Mouse (Mus musculus) midbrain, embryonic 10.5 days (tissue): ENCODE results near the gene Diras1. TPM values are rescaled to one million over a fixed set of nuclear protein-coding genes. Genes with fewer than 3 reads are reported as not detected.
A peak's percentile ranks its signal among the peaks of the same experiment; 100 is the strongest.
"Not testable (repeated sequence)": the region's sequence is repeated elsewhere in the genome, so short reads cannot be mapped to it uniquely, and the experiment has no call there.

ENCODE experiments used
- DNase-seq: peaks from one replicate; pipeline ENCODE4 v3.0.0-alpha.2; 2017; ENCODE audit warnings: low spot score
- H3K27ac ChIP-seq: fragments of 300-500 bp; sonication (generic); replicated peaks from 2 replicates; pipeline ENCODE4 v1.5.1; 2016; ENCODE audit warnings: mild to moderate bottlenecking
- H3K27me3 ChIP-seq: fragments of 300-500 bp; sonication (generic); 2 replicates; pipeline ENCODE4 v1.6.1; 2016; ENCODE audit warnings: low read depth, mild to moderate bottlenecking; ENCODE audit not compliant: poor library complexity, severe bottlenecking
- H3K36me3 ChIP-seq: fragments of 300-500 bp; sonication (generic); 2 replicates; pipeline ENCODE4 v1.6.1; 2016; ENCODE audit warnings: mild to moderate bottlenecking, moderate library complexity
- H3K4me1 ChIP-seq: fragments of 300-500 bp; sonication (generic); 2 replicates; pipeline ENCODE4 v1.6.1; 2016
- H3K4me3 ChIP-seq: fragments of 300-500 bp; sonication (generic); 2 replicates; pipeline ENCODE4 v1.5.1; 2016; ENCODE audit warnings: mild to moderate bottlenecking, moderate library complexity
- H3K9me3 ChIP-seq: fragments of 300-500 bp; sonication (generic); replicated peaks from 2 replicates; pipeline ENCODE4 v1.6.1; 2016; ENCODE audit warnings: mild to moderate bottlenecking
- WGBS: fragments of 180-500 bp; shearing (Covaris S2); methylation state at CpG from one replicate; pipeline ENCODE4 v1.1.7; 2016; 5-methylcytosine and 5-hydroxymethylcytosine counted together
- polyA plus RNA-seq: library from polyadenylated mRNA; unstranded; fragments of >200 nt; fragmentation: Nextera tagmentation; extraction: Ambion mirVana; gene quantifications from 2 replicates; pipeline ENCODE4 v1.2.1, GENCODE M21; 2016

Gene Diras1
- polyA plus RNA-seq, 1 experiment from 2014 or later: 3.0 TPM

- no peak for DNase-seq
- no peaks in the 10 kb centered on the region for H3K27me3 ChIP-seq
- no peaks in the 10 kb centered on the region for H3K9me3 ChIP-seq
- no peak overlapping the region for H3K4me3 ChIP-seq
- H3K4me1 ChIP-seq: peaks cover 3% of the 10 kb centered on the region
- WGBS: 90% methylated on average over 5 of the region's 5 CpGs
- H3K27ac ChIP-seq: no peak overlapping the region
- H3K36me3 ChIP-seq: peaks cover 88% of the 10 kb centered on the region
These were observed 27.1 kb upstream of the Diras1 start for GRCm38 (mm10) chr10:81052577-81052976.

- Histone ChIP-seq H3K27ac (no peak overlapping the region), H3K36me3 (peaks cover 92% of the 10 kb centered on the region), H3K4me3 (no peak overlapping the region), H3K4me1 (no peaks in the 10 kb centered on the region), H3K27me3 (no peaks in the 10 kb centered on the region), H3K9me3 (no peaks in the 10 kb centered on the region)
- 91% methylated on average over 6 of the region's 6 CpGs for WGBS
- DNase-seq: no peak
These were observed 25.7 kb upstream of the Diras1 start for GRCm38 (mm10) chr10:81051133-81051532.

- DNase-seq: no peak
- no peaks in the 10 kb centered on the region for H3K4me1 ChIP-seq
- no peak overlapping the region for H3K4me3 ChIP-seq
- no peak overlapping the region for H3K27ac ChIP-seq
- H3K27me3 ChIP-seq: no peaks in the 10 kb centered on the region
- H3K36me3 ChIP-seq: peaks cover 97% of the 10 kb centered on the region
- WGBS: 91% methylated on average over 4 of the region's 4 CpGs
- H3K9me3 ChIP-seq: no peaks in the 10 kb centered on the region
These were observed 25.2 kb upstream of the Diras1 start for GRCm38 (mm10) chr10:81050645-81051044.

GRCm38 (mm10) chr10:81045246-81045645 is 19.8 kb upstream of the Diras1 start:
- not testable (repeated sequence) for H3K27me3 ChIP-seq, H3K27ac ChIP-seq, H3K4me3 ChIP-seq, H3K4me1 ChIP-seq, H3K9me3 ChIP-seq, DNase-seq
- H3K36me3 ChIP-seq: peaks cover 79% of the 10 kb centered on the region
- 96% methylated on average over 14 of the region's 14 CpGs for WGBS

- 39% methylated on average over 13 of the region's 13 CpGs for WGBS
- peak; percentile 72 for DNase-seq
- Histone ChIP-seq H3K36me3 (peaks cover 43% of the 10 kb centered on the region), H3K4me3 (0 out of 2 replicates have a peak overlapping the region, but pooled peaks have one; percentile 1), H3K9me3 (no peaks in the 10 kb centered on the region), H3K27me3 (no peaks in the 10 kb centered on the region), H3K27ac (no peak overlapping the region), H3K4me1 (peaks cover 13% of the 10 kb centered on the region)
These were observed 16.2 kb upstream of the Diras1 start for GRCm38 (mm10) chr10:81041458-81042175.

GRCm38 (mm10) chr10:81036988-81037580 is 11.6 kb upstream of the Diras1 start, which contains the start of gene Slc39a3:
Slc39a3 (minus strand) TSS chr10:81037426.
- H3K27ac ChIP-seq: peak within 1 kb of the TSS; percentile 79
- 1% methylated on average over 35 of the region's 35 CpGs for WGBS
- H3K4me1 ChIP-seq: peaks cover 17% of the 10 kb centered on the region
- H3K4me3 ChIP-seq: peak within 1 kb of the TSS; percentile 66
- H3K36me3 ChIP-seq: peaks cover 13% of the 10 kb centered on the region
- H3K27me3 ChIP-seq: no peaks in the 10 kb centered on the region
- no peaks in the 10 kb centered on the region for H3K9me3 ChIP-seq
- peak; percentile 98 for DNase-seq

GRCm38 (mm10) chr10:81036251-81036650 is 10.8 kb upstream of the Diras1 start:
- no peak for DNase-seq
- WGBS: 78% methylated on average over 7 of the region's 7 CpGs
- no peaks in the 10 kb centered on the region for H3K27me3 ChIP-seq
- H3K36me3 ChIP-seq: peaks cover 18% of the 10 kb centered on the region
- no peak overlapping the region for H3K27ac ChIP-seq
- H3K4me3 ChIP-seq: no peak overlapping the region
- peaks cover 15% of the 10 kb centered on the region for H3K4me1 ChIP-seq
- no peaks in the 10 kb centered on the region for H3K9me3 ChIP-seq

GRCm38 (mm10) chr10:81033586-81033985 is 8.1 kb upstream of the Diras1 start:
- Histone ChIP-seq H3K4me1 (peaks cover 18% of the 10 kb centered on the region), H3K27me3 (no peaks in the 10 kb centered on the region), H3K36me3 (peaks cover 31% of the 10 kb centered on the region), H3K4me3 (no peak overlapping the region), H3K27ac (no peak overlapping the region), H3K9me3 (no peaks in the 10 kb centered on the region)
- 84% methylated on average over 10 of the region's 10 CpGs for WGBS
- DNase-seq: no peak

- Histone ChIP-seq H3K9me3 (no peaks in the 10 kb centered on the region), H3K27ac (no peak overlapping the region), H3K4me3 (no peak overlapping the region), H3K4me1 (peaks cover 18% of the 10 kb centered on the region), H3K36me3 (peaks cover 31% of the 10 kb centered on the region), H3K27me3 (peaks cover 24% of the 10 kb centered on the region)
- 75% methylated on average over 10 of the region's 10 CpGs for WGBS
- no peak for DNase-seq
These were observed 3.6 kb upstream of the Diras1 start for GRCm38 (mm10) chr10:81029031-81029430.

GRCm38 (mm10) chr10:81028219-81028618 is 2.8 kb upstream of the Diras1 start:
- no peak overlapping the region for H3K4me3 ChIP-seq

GRCm38 (mm10) chr10:81027331-81027730 is 1.9 kb upstream of the Diras1 start:
- no peak for DNase-seq

More at GRCm38 (mm10) chr10:81028219-81028618, 2.8 kb upstream of the Diras1 start:
- peaks cover 32% of the 10 kb centered on the region for H3K27me3 ChIP-seq
- H3K9me3 ChIP-seq: no peaks in the 10 kb centered on the region
- no peak overlapping the region for H3K27ac ChIP-seq
- peaks cover 18% of the 10 kb centered on the region for H3K4me1 ChIP-seq
- DNase-seq: no peak
- peaks cover 26% of the 10 kb centered on the region for H3K36me3 ChIP-seq

GRCm38 (mm10) chr10:81026857-81027256 is 1.4 kb upstream of the Diras1 start:
- DNase-seq: no peak
- H3K4me3 ChIP-seq: no peak overlapping the region
- H3K36me3 ChIP-seq: peaks cover 18% of the 10 kb centered on the region
- peaks cover 45% of the 10 kb centered on the region for H3K27me3 ChIP-seq
- 93% methylated on average over 5 of the region's 5 CpGs for WGBS
- H3K9me3 ChIP-seq: no peaks in the 10 kb centered on the region
- H3K27ac ChIP-seq: no peak overlapping the region
- H3K4me1 ChIP-seq: peaks cover 23% of the 10 kb centered on the region

More at GRCm38 (mm10) chr10:81027331-81027730, 1.9 kb upstream of the Diras1 start:
- Histone ChIP-seq H3K4me3 (no peak overlapping the region), H3K27ac (no peak overlapping the region), H3K4me1 (peaks cover 19% of the 10 kb centered on the region), H3K27me3 (peaks cover 41% of the 10 kb centered on the region), H3K36me3 (peaks cover 19% of the 10 kb centered on the region), H3K9me3 (no peaks in the 10 kb centered on the region)
- 80% methylated on average over 4 of the region's 4 CpGs for WGBS

- no peak for DNase-seq
- H3K4me3 ChIP-seq: peak overlapping the region; percentile 62
- peaks cover 2% of the 10 kb centered on the region for H3K36me3 ChIP-seq
- H3K9me3 ChIP-seq: no peaks in the 10 kb centered on the region
- H3K27ac ChIP-seq: peak overlapping the region; percentile 76
- 2% methylated on average over 43 of the region's 43 CpGs for WGBS
- peaks cover 27% of the 10 kb centered on the region for H3K4me1 ChIP-seq
- peaks cover 58% of the 10 kb centered on the region for H3K27me3 ChIP-seq
These were observed 328 bp downstream of the Diras1 start for GRCm38 (mm10) chr10:81025047-81025621.
